Mouse (Mus musculus): ENCODE measurements around the gene BC005537. TPM values are rescaled to one million over a fixed set of nuclear protein-coding genes. Genes with fewer than 3 reads are reported as not detected.

Gene BC005537
- polyA plus RNA-seq (2017; shearing (Covaris generic)): 28.1 TPM

GRCm38 (mm10) chr13:24801308-24801921 lies at the start of gene BC005537:
TSS of gene BC005537 (plus strand) at chr13:24801657.

GRCm38 (mm10) chr13:24761403-24762227 lies 39.8 kb upstream of the BC005537 start, which contains the start of gene Gmnn:
TSS of gene Gmnn (minus strand) at chr13:24761923.

GRCm38 (mm10) chr13:24831353-24832130 lies 30.1 kb downstream of the BC005537 start, which contains the start of the genes Acot13 and Tdp2:
TSS of gene Acot13 (minus strand) at chr13:24831540.
TSS of gene Tdp2 (plus strand) at chr13:24831679.

GRCm38 (mm10) chr13:24844983-24845955 lies 43.8 kb downstream of the BC005537 start, which contains the start of gene D130043K22Rik:
TSS of gene D130043K22Rik (plus strand) at chr13:24845135.

Other genes starting within 250 kb of the BC005537 start
- gene Ripor2, start 219.5 kb upstream of the BC005537 start, polyA plus RNA-seq (2017; shearing (Covaris generic)): 345 TPM
- not detected for gene Armh2, start 60.4 kb upstream of the BC005537 start, polyA plus RNA-seq (2017; shearing (Covaris generic))
- 12.1 TPM for gene Gmnn, start 39.7 kb upstream of the BC005537 start, polyA plus RNA-seq (2017; shearing (Covaris generic))
- 43.0 TPM for gene Acot13, start 29.9 kb downstream of the BC005537 start, polyA plus RNA-seq (2017; shearing (Covaris generic))
- 86.8 TPM for gene Tdp2, start 30.0 kb downstream of the BC005537 start, polyA plus RNA-seq (2017; shearing (Covaris generic))
- gene D130043K22Rik, start 43.5 kb downstream of the BC005537 start, polyA plus RNA-seq (2017; shearing (Covaris generic)): 0.27 TPM
- gene Aldh5a1, start 136.0 kb downstream of the BC005537 start, polyA plus RNA-seq (2017; shearing (Covaris generic)): 0.95 TPM
- 0.44 TPM for gene Gpld1, start 141.5 kb downstream of the BC005537 start, polyA plus RNA-seq (2017; shearing (Covaris generic))
- gene Mrs2, start 218.7 kb downstream of the BC005537 start, polyA plus RNA-seq (2017; shearing (Covaris generic)): 33.7 TPM

Measured in effector memory CD4-positive, alpha-beta T cell, adult 5 months (primary cell).